Mouse (Mus musculus): ENCODE data around the gene Lrp2. TPM values are rescaled to one million over a fixed set of nuclear protein-coding genes. Genes with fewer than 3 reads are reported as not detected.

Lrp2 gene
- total RNA-seq, 1 experiment = 124 TPM

GRCm38 (mm10) chr2:69573038-69573732 is 12.7 kb downstream of the Lrp2 start:
- DNase-seq (ENCODE audit: low read depth, low spot score) = no peak
- in situ Hi-C loops (cut with MboI; ENCODE audit: low sequenced_read_pairs in 2 of 2, unreplicated experiment in 2 of 2) = no loop called here
- Histone ChIP-seq H3K27ac (ENCODE audit: insufficient read depth, low read depth, low read length, poor library complexity, severe bottlenecking) (no peak overlapping the region), H3K9ac (ENCODE audit: insufficient read depth, low read depth, low read length, poor library complexity, severe bottlenecking) (no peak overlapping the region), H3K4me1 (ENCODE audit: control insufficient read depth in 2 of 2, insufficient read depth in 2 of 2, low read length in 2 of 2, poor library complexity in 1 of 2) (peaks cover 6 to 23% of the 10 kb centered on the region in 2 experiments; a peak in 3 of 4 replicates), H3K36me3 (ENCODE audit: control insufficient read depth, insufficient read depth, low read length, poor library complexity, severe bottlenecking) (no peaks in the 10 kb centered on the region), H3K9me3 (ENCODE audit: control insufficient read depth, insufficient read depth, low read depth, low read length) (no peaks in the 10 kb centered on the region), H3K4me3 (ENCODE audit: insufficient read depth in 1 of 2, low read depth in 1 of 2, low read length in 2 of 2, poor library complexity in 1 of 2, severe bottlenecking in 1 of 2) (no peak overlapping the region)
- TF ChIP-seq ZC3H11A (IDR thresholded peaks at IDR 0.05; ENCODE audit: borderline replicate concordance, low read depth, low read length) (no peak), ZNF384 (IDR thresholded peaks at IDR 0.05; ENCODE audit: low read depth, low read length) (no peak), MAFK (IDR thresholded peaks at IDR 0.05; ENCODE audit: insufficient read depth, low read depth, low read length) (no peak), CHD2 (IDR thresholded peaks at IDR 0.05; ENCODE audit: low read depth, low read length) (no peak), HCFC1 (IDR thresholded peaks at IDR 0.05; ENCODE audit: borderline replicate concordance, insufficient read depth, low read length) (no peak)

GRCm38 (mm10) chr2:69570556-69570955 is 15.3 kb downstream of the Lrp2 start:
- no peak for TF ChIP-seq ZNF384 (IDR thresholded peaks at IDR 0.05; ENCODE audit: low read depth, low read length)
- TF ChIP-seq HCFC1 (IDR thresholded peaks at IDR 0.05; ENCODE audit: borderline replicate concordance, insufficient read depth, low read length) = no peak
- no peak for TF ChIP-seq CHD2 (IDR thresholded peaks at IDR 0.05; ENCODE audit: low read depth, low read length)
- no peak for TF ChIP-seq MAFK (IDR thresholded peaks at IDR 0.05; ENCODE audit: insufficient read depth, low read depth, low read length)
- no peak for TF ChIP-seq ZC3H11A (IDR thresholded peaks at IDR 0.05; ENCODE audit: borderline replicate concordance, low read depth, low read length)
- in situ Hi-C loops (cut with MboI; ENCODE audit: low sequenced_read_pairs in 2 of 2, unreplicated experiment in 2 of 2) = no loop called here
- H3K9me3 ChIP-seq (ENCODE audit: control insufficient read depth, insufficient read depth, low read depth, low read length) = no peaks in the 10 kb centered on the region
- no peak for DNase-seq (ENCODE audit: low read depth, low spot score)
- no peak overlapping the region for H3K9ac ChIP-seq (ENCODE audit: insufficient read depth, low read depth, low read length, poor library complexity, severe bottlenecking)
- H3K4me3 ChIP-seq (ENCODE audit: insufficient read depth in 1 of 2, low read depth in 1 of 2, low read length in 2 of 2, poor library complexity in 1 of 2, severe bottlenecking in 1 of 2) = no peak overlapping the region
- H3K36me3 ChIP-seq (ENCODE audit: control insufficient read depth, insufficient read depth, low read length, poor library complexity, severe bottlenecking) = no peaks in the 10 kb centered on the region
- H3K4me1 ChIP-seq (ENCODE audit: control insufficient read depth in 2 of 2, insufficient read depth in 2 of 2, low read length in 2 of 2, poor library complexity in 1 of 2) = peaks cover 6 to 12% of the 10 kb centered on the region in 2 experiments; a peak in 3 of 4 replicates
- no peak overlapping the region for H3K27ac ChIP-seq (ENCODE audit: insufficient read depth, low read depth, low read length, poor library complexity, severe bottlenecking)

DNA sequence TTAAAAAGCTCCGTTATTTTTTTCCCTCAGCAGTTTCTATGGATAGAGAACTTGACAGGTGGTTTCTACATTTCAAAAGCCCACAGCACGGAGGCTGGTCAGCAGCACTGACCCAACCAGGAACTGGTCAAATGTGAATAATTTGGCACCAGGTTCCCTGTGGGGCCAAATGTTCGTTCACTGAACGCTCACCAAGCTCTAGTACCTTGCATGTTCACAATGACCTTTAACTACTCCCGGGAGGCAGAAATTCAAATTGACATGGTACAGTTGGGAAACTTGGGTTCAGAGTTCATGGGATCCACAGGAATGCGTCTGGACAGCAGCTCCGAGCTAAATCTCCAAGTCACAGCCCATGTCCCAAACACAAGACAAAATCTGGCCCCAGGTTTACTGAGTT is 19.6 kb downstream of the Lrp2 start:
- Histone ChIP-seq H3K4me1 (ENCODE audit: control insufficient read depth in 2 of 2, insufficient read depth in 2 of 2, low read length in 2 of 2, poor library complexity in 1 of 2) (no peaks in the 10 kb centered on the region), H3K9me3 (ENCODE audit: control insufficient read depth, insufficient read depth, low read depth, low read length) (no peaks in the 10 kb centered on the region), H3K9ac (ENCODE audit: insufficient read depth, low read depth, low read length, poor library complexity, severe bottlenecking) (no peak overlapping the region), H3K36me3 (ENCODE audit: control insufficient read depth, insufficient read depth, low read length, poor library complexity, severe bottlenecking) (no peaks in the 10 kb centered on the region), H3K4me3 (ENCODE audit: insufficient read depth in 1 of 2, low read depth in 1 of 2, low read length in 2 of 2, poor library complexity in 1 of 2, severe bottlenecking in 1 of 2) (no peak overlapping the region), H3K27ac (ENCODE audit: insufficient read depth, low read depth, low read length, poor library complexity, severe bottlenecking) (no peak overlapping the region)
- TF ChIP-seq ZC3H11A (IDR thresholded peaks at IDR 0.05; ENCODE audit: borderline replicate concordance, low read depth, low read length) = no peak
- TF ChIP-seq MAFK (IDR thresholded peaks at IDR 0.05; ENCODE audit: insufficient read depth, low read depth, low read length) = no peak
- no peak for TF ChIP-seq CHD2 (IDR thresholded peaks at IDR 0.05; ENCODE audit: low read depth, low read length)
- TF ChIP-seq HCFC1 (IDR thresholded peaks at IDR 0.05; ENCODE audit: borderline replicate concordance, insufficient read depth, low read length) = no peak
- TF ChIP-seq ZNF384 (IDR thresholded peaks at IDR 0.05; ENCODE audit: low read depth, low read length) = no peak
- in situ Hi-C loops (cut with MboI; ENCODE audit: low sequenced_read_pairs in 2 of 2, unreplicated experiment in 2 of 2) = no loop called here
- DNase-seq (ENCODE audit: low read depth, low spot score) = no peak

- H3K27ac ChIP-seq (ENCODE audit: insufficient read depth, low read depth, low read length, poor library complexity, severe bottlenecking) = no peak overlapping the region
- no peaks in the 10 kb centered on the region for H3K9me3 ChIP-seq (ENCODE audit: control insufficient read depth, insufficient read depth, low read depth, low read length)
- TF ChIP-seq MAFK (IDR thresholded peaks at IDR 0.05; ENCODE audit: insufficient read depth, low read depth, low read length) = no peak
- TF ChIP-seq HCFC1 (IDR thresholded peaks at IDR 0.05; ENCODE audit: borderline replicate concordance, insufficient read depth, low read length) = no peak
- no peak for TF ChIP-seq CHD2 (IDR thresholded peaks at IDR 0.05; ENCODE audit: low read depth, low read length)
- no peak for TF ChIP-seq ZC3H11A (IDR thresholded peaks at IDR 0.05; ENCODE audit: borderline replicate concordance, low read depth, low read length)
- TF ChIP-seq ZNF384 (IDR thresholded peaks at IDR 0.05; ENCODE audit: low read depth, low read length) = no peak
- in situ Hi-C loops (cut with MboI; ENCODE audit: low sequenced_read_pairs in 2 of 2, unreplicated experiment in 2 of 2) = no loop called here
- H3K4me3 ChIP-seq (ENCODE audit: insufficient read depth in 1 of 2, low read depth in 1 of 2, low read length in 2 of 2, poor library complexity in 1 of 2, severe bottlenecking in 1 of 2) = no peak overlapping the region
- no peak overlapping the region for H3K9ac ChIP-seq (ENCODE audit: insufficient read depth, low read depth, low read length, poor library complexity, severe bottlenecking)
- no peak for DNase-seq (ENCODE audit: low read depth, low spot score)
- no peaks in the 10 kb centered on the region for H3K36me3 ChIP-seq (ENCODE audit: control insufficient read depth, insufficient read depth, low read length, poor library complexity, severe bottlenecking)
- no peaks in the 10 kb centered on the region for H3K4me1 ChIP-seq (ENCODE audit: control insufficient read depth in 2 of 2, insufficient read depth in 2 of 2, low read length in 2 of 2, poor library complexity in 1 of 2)
These were observed 22.4 kb downstream of the Lrp2 start for GRCm38 (mm10) chr2:69563492-69563891.
